Mouse (Mus musculus): ENCODE measurements around the gene Bspry. TPM values are rescaled to one million over a fixed set of nuclear protein-coding genes. Genes with fewer than 3 reads are reported as not detected.

Gene Bspry
- polyA plus RNA-seq, 1 experiment, result 51.1 TPM

DNA sequence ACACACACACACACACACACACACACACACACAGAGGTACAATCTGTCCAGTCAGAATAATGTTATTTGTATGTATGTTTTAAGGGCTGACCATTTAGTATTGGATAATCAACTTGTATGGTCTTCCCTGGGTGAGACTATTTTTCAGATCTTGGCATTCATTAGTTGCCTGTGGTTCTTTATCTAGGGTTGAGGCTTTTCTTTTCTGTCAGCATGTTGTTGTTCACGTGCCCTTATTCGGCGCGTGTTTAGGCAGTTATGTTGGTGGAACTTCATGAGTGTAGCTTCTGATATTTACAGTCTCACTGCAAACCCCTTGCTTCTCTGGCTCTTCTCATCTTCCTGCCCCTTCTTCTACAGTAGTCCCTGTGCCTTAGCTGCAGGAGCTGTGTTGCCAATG lies 47.8 kb downstream of the Bspry start:
- DNase-seq, result no peak
- H3K27ac ChIP-seq (ENCODE audit: insufficient read depth, low read depth, low read length), result no peak overlapping the region
- no peak overlapping the region for H3K4me3 ChIP-seq (ENCODE audit: insufficient read depth, low read depth, low read length)
- no peaks in the 10 kb centered on the region; the same call in 1 of the 2 replicates for H3K4me1 ChIP-seq (ENCODE audit: control insufficient read depth, insufficient read depth, low read length)
- no peaks in the 10 kb centered on the region for H3K27me3 ChIP-seq (replicated peaks; ENCODE audit: control insufficient read depth, insufficient read depth, low read length)
- WGBS, result 91% methylated on average over 4 of the region's 4 CpGs
- H3K36me3 ChIP-seq (ENCODE audit: control insufficient read depth, insufficient read depth, low read length), result no peaks in the 10 kb centered on the region
- TF ChIP-seq CTCF (conservative IDR thresholded peaks at IDR 0.05; ENCODE audit: insufficient read depth, insufficient read length, low read depth, low read length), result no peak
- no peak for TF ChIP-seq POLR2A (IDR thresholded peaks at IDR 0.05; ENCODE audit: low read depth, low read length)

DNA sequence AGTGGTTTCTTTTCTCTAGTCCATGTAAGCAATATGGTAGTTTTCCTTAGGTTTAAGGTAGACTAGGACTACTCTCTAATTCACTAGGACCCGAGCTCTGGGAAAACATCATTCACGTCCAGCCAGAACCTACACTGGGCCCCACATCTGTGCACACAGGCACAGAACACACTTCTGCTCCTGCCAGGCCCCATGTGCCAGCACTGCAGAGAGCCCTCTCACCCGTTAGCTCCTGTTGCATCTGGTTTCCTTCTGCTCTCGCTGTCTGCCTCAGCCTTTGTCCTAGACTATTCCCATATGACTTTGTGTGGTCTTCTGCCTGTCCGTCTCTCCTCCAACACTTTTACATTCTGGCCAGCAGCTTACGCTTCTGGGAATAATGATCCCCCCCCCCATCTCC lies 53.9 kb downstream of the Bspry start:
- Histone ChIP-seq H3K27ac (ENCODE audit: insufficient read depth, low read depth, low read length) (no peak overlapping the region), H3K4me1 (ENCODE audit: control insufficient read depth, insufficient read depth, low read length) (no peaks in the 10 kb centered on the region; the same call in 1 of the 2 replicates), H3K4me3 (ENCODE audit: insufficient read depth, low read depth, low read length) (no peak overlapping the region), H3K36me3 (ENCODE audit: control insufficient read depth, insufficient read depth, low read length) (no peaks in the 10 kb centered on the region), H3K27me3 (replicated peaks; ENCODE audit: control insufficient read depth, insufficient read depth, low read length) (no peaks in the 10 kb centered on the region)
- DNase-seq, result no peak
- 88% methylated on average over 6 of the region's 6 CpGs for WGBS
- TF ChIP-seq POLR2A (IDR thresholded peaks at IDR 0.05; ENCODE audit: low read depth, low read length) (no peak), CTCF (conservative IDR thresholded peaks at IDR 0.05; ENCODE audit: insufficient read depth, insufficient read length, low read depth, low read length) (no peak)

DNA sequence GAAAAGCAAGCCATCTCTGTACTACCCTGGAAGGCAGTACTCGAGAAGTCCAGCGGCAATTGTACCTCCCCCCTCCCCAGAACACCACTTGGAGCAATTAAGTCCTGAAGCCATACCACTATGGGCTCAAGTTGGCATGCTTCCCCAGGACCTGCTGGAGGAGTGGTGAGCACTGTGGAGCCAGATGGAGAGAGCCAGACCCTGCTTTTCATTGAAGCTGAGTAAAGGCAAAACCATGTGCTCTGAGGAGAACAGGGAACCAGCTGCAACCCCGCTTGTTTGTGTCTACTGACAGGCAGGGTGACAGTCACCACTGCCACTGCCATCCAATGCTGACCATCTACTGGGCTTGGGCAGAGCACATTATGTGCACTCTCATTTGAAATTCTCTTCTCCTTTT lies 61.9 kb downstream of the Bspry start:
- no peak overlapping the region for H3K4me3 ChIP-seq (ENCODE audit: insufficient read depth, low read depth, low read length)
- no peak overlapping the region for H3K27ac ChIP-seq (ENCODE audit: insufficient read depth, low read depth, low read length)
- H3K36me3 ChIP-seq (ENCODE audit: control insufficient read depth, insufficient read depth, low read length), result no peaks in the 10 kb centered on the region
- TF ChIP-seq CTCF (conservative IDR thresholded peaks at IDR 0.05; ENCODE audit: insufficient read depth, insufficient read length, low read depth, low read length) (no peak), POLR2A (IDR thresholded peaks at IDR 0.05; ENCODE audit: low read depth, low read length) (no peak)
- H3K4me1 ChIP-seq (ENCODE audit: control insufficient read depth, insufficient read depth, low read length), result no peaks in the 10 kb centered on the region
- no peak for DNase-seq
- H3K27me3 ChIP-seq (replicated peaks; ENCODE audit: control insufficient read depth, insufficient read depth, low read length), result no peaks in the 10 kb centered on the region
- WGBS, result 81% methylated on average over 3 of the region's 3 CpGs

DNA sequence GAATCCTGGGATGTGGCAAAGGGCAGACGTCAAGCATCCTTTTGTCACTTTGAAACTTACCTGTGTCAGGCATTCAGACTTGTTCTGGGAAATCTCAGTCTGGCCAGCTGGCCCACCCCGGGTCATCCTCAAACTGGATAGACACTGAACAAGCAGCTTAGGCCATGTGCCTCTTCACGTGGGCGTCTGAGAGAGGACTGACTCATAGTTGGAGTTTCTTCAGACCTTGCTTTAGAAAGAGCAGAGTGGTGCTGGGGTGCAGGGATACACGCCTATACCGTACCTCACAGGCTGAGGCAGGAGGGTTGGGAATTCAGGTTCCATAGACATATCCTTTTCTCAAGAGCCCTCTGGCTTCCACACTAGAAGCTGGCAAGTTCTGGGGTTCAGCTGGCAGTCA lies 63.9 kb downstream of the Bspry start:
- H3K36me3 ChIP-seq (ENCODE audit: control insufficient read depth, insufficient read depth, low read length), result no peaks in the 10 kb centered on the region
- no peaks in the 10 kb centered on the region for H3K27me3 ChIP-seq (replicated peaks; ENCODE audit: control insufficient read depth, insufficient read depth, low read length)
- H3K4me1 ChIP-seq (ENCODE audit: control insufficient read depth, insufficient read depth, low read length), result no peaks in the 10 kb centered on the region
- no peak overlapping the region for H3K27ac ChIP-seq (ENCODE audit: insufficient read depth, low read depth, low read length)
- 92% methylated on average over 6 of the region's 6 CpGs for WGBS
- H3K4me3 ChIP-seq (ENCODE audit: insufficient read depth, low read depth, low read length), result no peak overlapping the region
- no peak for DNase-seq
- no peak for TF ChIP-seq POLR2A (IDR thresholded peaks at IDR 0.05; ENCODE audit: low read depth, low read length)
- no peak for TF ChIP-seq CTCF (conservative IDR thresholded peaks at IDR 0.05; ENCODE audit: insufficient read depth, insufficient read length, low read depth, low read length)

DNA sequence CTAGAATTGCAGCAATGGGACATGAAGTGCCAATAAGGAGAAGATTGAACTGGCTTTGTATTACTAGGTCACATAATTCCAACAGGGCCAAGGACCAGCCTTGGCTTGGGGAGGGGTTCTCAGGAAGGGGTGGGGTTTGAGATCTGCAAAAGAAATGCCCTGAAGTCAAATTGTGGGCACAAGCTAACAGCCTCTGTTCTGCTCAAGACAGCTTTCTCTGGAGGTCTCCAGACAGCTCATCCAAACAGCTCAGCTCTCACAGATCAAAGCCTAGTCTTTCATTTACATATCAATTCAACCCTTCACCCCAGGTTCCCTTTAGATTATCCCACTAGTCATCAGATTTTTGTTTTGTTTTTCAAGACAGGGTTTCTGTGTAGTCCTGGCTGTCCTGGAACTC lies 64.9 kb downstream of the Bspry start:
- Histone ChIP-seq H3K4me1 (ENCODE audit: control insufficient read depth, insufficient read depth, low read length) (no peaks in the 10 kb centered on the region), H3K27ac (ENCODE audit: insufficient read depth, low read depth, low read length) (no peak overlapping the region), H3K4me3 (ENCODE audit: insufficient read depth, low read depth, low read length) (no peak overlapping the region), H3K36me3 (ENCODE audit: control insufficient read depth, insufficient read depth, low read length) (no peaks in the 10 kb centered on the region), H3K27me3 (replicated peaks; ENCODE audit: control insufficient read depth, insufficient read depth, low read length) (no peaks in the 10 kb centered on the region)
- TF ChIP-seq POLR2A (IDR thresholded peaks at IDR 0.05; ENCODE audit: low read depth, low read length) (no peak), CTCF (conservative IDR thresholded peaks at IDR 0.05; ENCODE audit: insufficient read depth, insufficient read length, low read depth, low read length) (no peak)
- DNase-seq, result no peak

Other genes starting within 250 kb of the Bspry start
- 0.26 and 0.50 TPM in 2 replicates for gene Zfp37, start 249.0 kb upstream of the Bspry start, polyA plus RNA-seq (2012; rRNA removed)
- gene Slc31a2, start 217.5 kb upstream of the Bspry start, polyA plus RNA-seq (2012; rRNA removed), result 26.6 and 33.0 TPM in 2 replicates
- gene Fkbp15, start 119.5 kb upstream of the Bspry start, polyA plus RNA-seq (2012; rRNA removed), result 32.2 and 36.6 TPM in 2 replicates
- gene Slc31a1, start 119.3 kb upstream of the Bspry start, polyA plus RNA-seq (2012; rRNA removed), result 69.1 and 78.3 TPM in 2 replicates
- 25.3 and 31.7 TPM in 2 replicates for gene Cdc26, start 71.4 kb upstream of the Bspry start, polyA plus RNA-seq (2012; rRNA removed)
- gene Prpf4, start 71.3 kb upstream of the Bspry start, polyA plus RNA-seq (2012; rRNA removed), result 10.4 and 10.9 TPM in 2 replicates
- gene Rnf183, start 44.8 kb upstream of the Bspry start, polyA plus RNA-seq (2012; rRNA removed), result 180 and 248 TPM in 2 replicates
- 10.5 and 12.3 TPM in 2 replicates for gene Wdr31, start 9.2 kb upstream of the Bspry start, polyA plus RNA-seq (2012; rRNA removed)
- gene Hdhd3, start 23.4 kb downstream of the Bspry start, polyA plus RNA-seq (2012; rRNA removed), result 23.7 and 24.0 TPM in 2 replicates
- gene Alad, start 39.9 kb downstream of the Bspry start, polyA plus RNA-seq (2012; rRNA removed), result 194 and 206 TPM in 2 replicates
- gene Pole3, start 45.0 kb downstream of the Bspry start, polyA plus RNA-seq (2012; rRNA removed), result 15.6 and 19.7 TPM in 2 replicates
- gene 4933430I17Rik, start 45.3 kb downstream of the Bspry start, polyA plus RNA-seq (2012; rRNA removed), result 0.17 and 0.20 TPM in 2 replicates
- gene Rgs3, start 79.8 kb downstream of the Bspry start, polyA plus RNA-seq (2012; rRNA removed), result 43.1 and 43.5 TPM in 2 replicates

All from kidney, adult 2 months (tissue).